Mouse (Mus musculus) hindbrain, embryonic 12.5 days (tissue): ENCODE measurements around the gene Srrm3. TPM values are rescaled to one million over a fixed set of nuclear protein-coding genes. Genes with fewer than 3 reads are reported as not detected.

Experiments used
- ATAC-seq: fragments of 200-750 bp; cut with Nextera tagmentation; 2 replicates; pipeline ENCODE4 v1.8.0; 2017; ENCODE audit warnings: moderate TSS enrichment; ENCODE audit not compliant: low FRiP score
- H3K27ac ChIP-seq: fragments of 300-500 bp; sonication (generic); 2 replicates; pipeline ENCODE4 v1.5.1; 2016; ENCODE audit warnings: mild to moderate bottlenecking
- H3K27me3 ChIP-seq: fragments of 300-500 bp; sonication (generic); 2 replicates; pipeline ENCODE4 v1.6.1; 2016; ENCODE audit warnings: mild to moderate bottlenecking
- H3K36me3 ChIP-seq: fragments of 300-500 bp; sonication (generic); 2 replicates; pipeline ENCODE4 v1.6.1; 2016; ENCODE audit warnings: mild to moderate bottlenecking
- H3K4me1 ChIP-seq: fragments of 300-500 bp; sonication (generic); 2 replicates; pipeline ENCODE4 v1.6.1; 2016
- H3K4me2 ChIP-seq: fragments of 300-500 bp; sonication (generic); replicated peaks from 2 replicates; pipeline ENCODE4 v1.6.1; 2016; ENCODE audit warnings: mild to moderate bottlenecking
- H3K4me3 ChIP-seq: fragments of 300-500 bp; sonication (generic); 2 replicates; pipeline ENCODE4 v1.5.1; 2016; ENCODE audit warnings: mild to moderate bottlenecking
- H3K9ac ChIP-seq: fragments of 300-500 bp; sonication (generic); 2 replicates; pipeline ENCODE4 v1.6.1; 2016; ENCODE audit warnings: mild to moderate bottlenecking, moderate library complexity
- H3K9me3 ChIP-seq: fragments of 300-500 bp; sonication (generic); replicated peaks from 2 replicates; pipeline ENCODE4 v1.6.1; 2016; ENCODE audit warnings: mild to moderate bottlenecking
- WGBS: fragments of 180-500 bp; shearing (Covaris S2); methylation state at CpG from one replicate; pipeline ENCODE4 v1.1.7; 2016; 5-methylcytosine and 5-hydroxymethylcytosine counted together
- polyA plus RNA-seq: library from polyadenylated mRNA; unstranded; fragments of >200 nt; fragmentation: Nextera tagmentation; extraction: Ambion mirVana; gene quantifications from 2 replicates; pipeline ENCODE4 v1.2.1, GENCODE M21; 2016

The Srrm3 gene
- polyA plus RNA-seq, 1 experiment from 2014 or later = 63.8 TPM

GRCm38 (mm10) chr5:135852421-135852820 is 45.7 kb downstream of the Srrm3 start:
- Histone ChIP-seq H3K9ac (peak overlapping the region; percentile 57), H3K36me3 (peaks cover 10% of the 10 kb centered on the region), H3K27me3 (peaks cover 48% of the 10 kb centered on the region), H3K9me3 (no peaks in the 10 kb centered on the region), H3K4me2 (peak overlapping the region; percentile 51), H3K4me3 (peak overlapping the region; percentile 31), H3K27ac (peak overlapping the region; percentile 96), H3K4me1 (peaks cover 46% of the 10 kb centered on the region)
- WGBS = 5% methylated on average over 10 of the region's 10 CpGs
- no peak for ATAC-seq

GRCm38 (mm10) chr5:135853731-135854130 is 47.0 kb downstream of the Srrm3 start:
- H3K36me3 ChIP-seq = peaks cover 10% of the 10 kb centered on the region
- no peaks in the 10 kb centered on the region for H3K9me3 ChIP-seq
- 59% methylated on average over 7 of the region's 7 CpGs for WGBS
- H3K9ac ChIP-seq = no peak overlapping the region
- peaks cover 46% of the 10 kb centered on the region for H3K4me1 ChIP-seq
- H3K27me3 ChIP-seq = peaks cover 61% of the 10 kb centered on the region
- no peak for ATAC-seq
- H3K4me2 ChIP-seq = no peak overlapping the region
- H3K4me3 ChIP-seq = no peak overlapping the region
- no peak overlapping the region for H3K27ac ChIP-seq

DNA sequence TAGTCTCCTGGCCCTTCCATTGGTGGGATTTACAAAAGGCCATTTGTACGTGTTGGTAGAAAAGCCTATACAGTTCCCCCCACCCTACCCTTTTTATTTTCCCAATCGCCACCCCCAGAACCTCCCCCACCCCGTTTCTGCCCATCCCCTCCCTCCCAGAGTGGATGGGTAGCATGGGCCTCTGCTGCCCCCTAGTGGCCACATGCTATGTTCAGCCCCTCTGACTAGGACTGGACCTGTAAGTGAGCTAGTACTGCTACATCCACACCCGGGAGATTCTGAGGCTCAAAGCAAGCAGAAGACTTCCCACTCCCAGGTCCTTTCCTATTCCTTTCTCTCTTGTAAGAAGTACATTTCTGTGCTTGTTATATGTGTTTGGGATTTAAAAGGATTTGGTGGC is 48.5 kb downstream of the Srrm3 start:
- Histone ChIP-seq H3K4me2 (no peak overlapping the region), H3K9me3 (no peaks in the 10 kb centered on the region), H3K9ac (no peak overlapping the region), H3K4me1 (peaks cover 38% of the 10 kb centered on the region), H3K4me3 (no peak overlapping the region), H3K27me3 (peaks cover 66% of the 10 kb centered on the region), H3K36me3 (peaks cover 10% of the 10 kb centered on the region), H3K27ac (no peak overlapping the region)
- 0% methylated on average over 4 of the region's 4 CpGs for WGBS
- ATAC-seq = no peak

DNA sequence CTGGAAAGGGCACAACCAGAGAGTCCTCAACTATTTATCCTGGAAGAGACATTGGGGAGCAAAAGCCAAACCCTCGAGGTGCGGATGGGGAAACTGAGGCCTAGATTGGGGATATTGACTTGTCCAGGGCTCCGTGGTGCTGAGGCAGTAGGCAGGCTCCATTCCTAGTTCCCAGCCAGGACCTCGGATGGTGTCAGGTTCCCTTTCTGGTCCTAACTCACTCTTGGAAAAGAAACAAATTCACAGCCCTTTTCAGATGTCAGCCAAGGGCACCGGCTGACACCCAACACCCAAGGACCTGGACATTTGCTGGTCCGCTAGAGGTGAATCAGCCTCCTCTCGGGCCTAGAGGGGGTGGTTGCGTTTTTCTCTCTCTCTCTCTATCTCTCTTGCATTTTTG is 60.0 kb downstream of the Srrm3 start:
- Histone ChIP-seq H3K4me2 (no peak overlapping the region), H3K9ac (no peak overlapping the region), H3K4me1 (peaks cover 22% of the 10 kb centered on the region), H3K9me3 (no peaks in the 10 kb centered on the region), H3K27me3 (peaks cover 74% of the 10 kb centered on the region), H3K4me3 (no peak overlapping the region), H3K27ac (no peak overlapping the region), H3K36me3 (peaks cover 5% of the 10 kb centered on the region; the same call in 1 of the 2 replicates)
- no peak for ATAC-seq
- 47% methylated on average over 8 of the region's 8 CpGs for WGBS

DNA sequence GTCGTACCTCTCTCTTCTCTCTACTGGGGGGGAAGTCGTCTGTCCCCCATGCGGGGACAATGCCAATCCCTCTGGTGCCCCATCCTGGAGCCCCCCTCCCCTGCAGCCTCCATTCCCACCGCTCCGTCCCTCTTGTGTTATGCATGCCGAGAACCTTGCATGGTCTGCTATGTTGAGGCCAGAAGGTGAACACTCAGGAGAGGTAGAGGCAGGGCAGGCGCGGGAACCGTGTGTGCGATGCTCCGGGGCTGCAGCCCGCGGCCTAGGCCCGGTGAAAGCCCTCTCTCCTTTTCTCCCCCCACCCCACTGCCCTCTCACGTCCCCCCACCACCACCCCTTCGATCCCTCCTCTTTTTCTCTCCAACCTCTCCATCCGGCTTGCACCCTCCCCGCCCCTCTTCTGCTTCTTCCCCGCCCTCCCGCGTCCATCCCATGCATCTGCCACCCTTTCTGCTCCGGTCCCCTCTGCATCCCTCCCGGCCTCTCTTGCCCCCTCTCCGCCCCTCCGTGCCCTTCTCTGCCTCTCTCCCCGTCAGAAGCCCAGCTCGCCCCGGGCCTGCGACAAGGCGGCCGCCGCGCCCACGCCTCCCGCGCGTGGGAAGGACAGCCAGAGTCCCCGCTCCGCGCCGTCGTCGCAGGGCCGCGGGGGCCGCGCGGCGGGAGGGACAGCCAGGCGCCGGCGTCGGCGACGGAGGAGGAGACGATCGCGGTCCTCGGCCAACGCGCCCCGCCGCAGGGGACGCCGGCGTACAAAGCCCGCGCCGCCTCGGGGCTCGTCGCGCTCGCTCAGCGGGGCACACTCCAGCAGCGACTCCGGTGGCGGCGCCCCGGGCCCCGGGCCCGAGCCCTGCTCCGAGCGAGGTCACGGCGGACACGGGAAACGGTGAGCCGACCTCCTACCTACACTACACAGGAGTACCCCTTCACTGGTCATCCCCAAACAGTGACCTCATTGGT is 61.2 kb downstream of the Srrm3 start:
- Histone ChIP-seq H3K4me1 (peaks cover 23% of the 10 kb centered on the region), H3K27ac (peak overlapping the region; percentile 72), H3K9ac (peak overlapping the region; percentile 70), H3K4me2 (peak overlapping the region; percentile 92), H3K36me3 (peaks cover 5% of the 10 kb centered on the region; the same call in 1 of the 2 replicates), H3K27me3 (peaks cover 64% of the 10 kb centered on the region), H3K9me3 (no peaks in the 10 kb centered on the region), H3K4me3 (peak overlapping the region; percentile 45)
- ATAC-seq = peak; percentile 65
- under 1% methylated on average over 60 of the region's 89 CpGs for WGBS

DNA sequence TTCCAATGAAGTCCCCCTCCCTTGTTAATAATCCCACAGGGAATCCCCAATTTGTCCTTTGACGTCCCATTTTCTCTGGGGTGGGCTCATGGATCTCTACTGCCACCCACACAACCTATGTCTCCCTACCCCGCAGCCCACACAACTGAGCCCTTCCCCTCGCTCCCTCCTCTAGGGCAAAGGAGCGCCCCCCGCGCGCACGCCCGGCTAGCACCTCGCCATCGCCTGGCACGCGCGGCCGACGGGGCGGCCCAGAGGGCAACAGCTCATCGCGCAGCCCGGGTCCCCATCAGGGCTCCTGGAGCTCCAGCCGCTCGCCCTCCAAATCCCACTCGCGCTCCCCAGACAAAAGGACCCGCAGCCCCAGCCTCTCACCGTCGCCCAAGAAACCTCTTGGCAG is 62.0 kb downstream of the Srrm3 start:
- peak overlapping the region; percentile 70 for H3K9ac ChIP-seq
- peak overlapping the region; percentile 45 for H3K4me3 ChIP-seq
- H3K4me2 ChIP-seq = peak overlapping the region; percentile 92
- H3K9me3 ChIP-seq = no peaks in the 10 kb centered on the region
- WGBS = 2% methylated on average over 27 of the region's 27 CpGs
- H3K27ac ChIP-seq = no peak overlapping the region
- peaks cover 26% of the 10 kb centered on the region for H3K4me1 ChIP-seq
- H3K27me3 ChIP-seq = peaks cover 65% of the 10 kb centered on the region
- ATAC-seq = peak; percentile 48
- peaks cover 5% of the 10 kb centered on the region; the same call in 1 of the 2 replicates for H3K36me3 ChIP-seq

GRCm38 (mm10) chr5:135869661-135870423 is 63.2 kb downstream of the Srrm3 start:
- Histone ChIP-seq H3K27ac (no peak overlapping the region), H3K27me3 (peaks cover 59% of the 10 kb centered on the region), H3K4me1 (peaks cover 26% of the 10 kb centered on the region), H3K4me2 (no peak overlapping the region; the same call in 1 of the 2 replicates), H3K9me3 (no peaks in the 10 kb centered on the region), H3K36me3 (peaks cover 5% of the 10 kb centered on the region; the same call in 1 of the 2 replicates), H3K9ac (no peak overlapping the region), H3K4me3 (peak overlapping the region; percentile 45; the same call in 1 of the 2 replicates)
- ATAC-seq = no peak
- WGBS = 60% methylated on average over 14 of the region's 14 CpGs

DNA sequence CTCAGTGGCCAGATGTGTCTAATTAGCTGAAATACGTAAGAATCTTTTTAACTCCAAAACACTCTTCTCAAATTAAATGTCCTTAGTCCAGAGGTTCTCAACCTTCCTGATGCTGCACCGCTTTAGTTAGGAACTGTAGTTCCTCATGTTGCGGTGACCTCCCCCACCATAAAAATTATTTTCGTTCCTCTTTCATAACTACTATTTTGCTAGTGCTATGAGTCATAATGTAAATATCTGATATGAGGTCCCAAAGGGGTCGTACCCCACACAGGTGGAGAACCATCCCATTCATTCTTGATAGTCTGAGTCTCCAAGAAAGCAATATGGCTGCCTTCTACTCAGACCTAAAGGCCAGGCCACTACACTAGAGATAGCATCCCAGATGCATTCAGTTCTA is 63.8 kb downstream of the Srrm3 start:
- Histone ChIP-seq H3K27ac (no peak overlapping the region), H3K27me3 (peaks cover 54% of the 10 kb centered on the region), H3K4me2 (no peak overlapping the region), H3K4me3 (no peak overlapping the region), H3K4me1 (peaks cover 26% of the 10 kb centered on the region), H3K36me3 (peaks cover 5% of the 10 kb centered on the region; the same call in 1 of the 2 replicates), H3K9ac (no peak overlapping the region), H3K9me3 (no peaks in the 10 kb centered on the region)
- ATAC-seq = no peak
- 89% methylated on average over 5 of the region's 5 CpGs for whole genome bisulfite sequencing

DNA sequence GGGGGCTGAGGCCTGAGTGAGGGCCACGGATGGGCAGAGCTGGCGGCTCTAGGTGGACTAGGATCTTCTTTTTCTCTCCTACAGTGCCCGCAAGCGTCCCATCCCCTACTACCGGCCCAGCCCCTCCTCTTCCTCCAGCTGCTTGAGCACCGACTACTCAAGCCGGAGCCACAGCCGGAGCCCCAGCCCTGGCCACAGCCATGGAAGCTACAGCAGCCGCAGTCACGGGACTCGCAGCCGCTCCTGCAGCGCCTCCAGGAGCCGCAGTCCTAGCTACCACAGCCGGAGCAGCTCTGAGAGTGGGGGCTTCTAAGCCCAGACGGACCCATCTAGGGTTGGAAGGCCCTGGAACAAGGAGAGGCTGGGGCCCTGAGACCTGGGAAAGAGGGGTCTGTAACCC is 66.3 kb downstream of the Srrm3 start:
- Histone ChIP-seq H3K4me3 (no peak overlapping the region), H3K4me2 (0 out of 2 replicates have a peak overlapping the region, but pooled peaks have one; percentile 8), H3K4me1 (peaks cover 21% of the 10 kb centered on the region), H3K27ac (no peak overlapping the region), H3K9me3 (no peaks in the 10 kb centered on the region), H3K27me3 (peaks cover 42% of the 10 kb centered on the region), H3K36me3 (peaks cover 5% of the 10 kb centered on the region; the same call in 1 of the 2 replicates), H3K9ac (no peak overlapping the region)
- 15% methylated on average over 16 of the region's 16 CpGs for WGBS
- ATAC-seq = peak; percentile 12; the same call in 1 of the 2 replicates

- Histone ChIP-seq H3K36me3 (peaks cover 5% of the 10 kb centered on the region; the same call in 1 of the 2 replicates), H3K9ac (no peak overlapping the region), H3K9me3 (no peaks in the 10 kb centered on the region), H3K4me2 (no peak overlapping the region), H3K27me3 (peaks cover 34% of the 10 kb centered on the region), H3K4me3 (no peak overlapping the region), H3K4me1 (peaks cover 13% of the 10 kb centered on the region), H3K27ac (no peak overlapping the region)
- no peak for ATAC-seq
- WGBS = 59% methylated on average over 9 of the region's 9 CpGs
These were observed 67.1 kb downstream of the Srrm3 start for GRCm38 (mm10) chr5:135873753-135874152.

GRCm38 (mm10) chr5:135877180-135877579 is 70.5 kb downstream of the Srrm3 start:
- H3K4me1 ChIP-seq = peaks cover 18% of the 10 kb centered on the region
- H3K4me2 ChIP-seq = peak overlapping the region; percentile 53; the same call in 1 of the 2 replicates
- H3K27ac ChIP-seq = no peak overlapping the region
- peaks cover 4% of the 10 kb centered on the region; the same call in 1 of the 2 replicates for H3K27me3 ChIP-seq
- H3K36me3 ChIP-seq = no peaks in the 10 kb centered on the region
- ATAC-seq = no peak
- 13% methylated on average over 8 of the region's 8 CpGs for WGBS
- no peaks in the 10 kb centered on the region for H3K9me3 ChIP-seq
- H3K9ac ChIP-seq = no peak overlapping the region
- peak overlapping the region; percentile 28; the same call in 1 of the 2 replicates for H3K4me3 ChIP-seq

DNA sequence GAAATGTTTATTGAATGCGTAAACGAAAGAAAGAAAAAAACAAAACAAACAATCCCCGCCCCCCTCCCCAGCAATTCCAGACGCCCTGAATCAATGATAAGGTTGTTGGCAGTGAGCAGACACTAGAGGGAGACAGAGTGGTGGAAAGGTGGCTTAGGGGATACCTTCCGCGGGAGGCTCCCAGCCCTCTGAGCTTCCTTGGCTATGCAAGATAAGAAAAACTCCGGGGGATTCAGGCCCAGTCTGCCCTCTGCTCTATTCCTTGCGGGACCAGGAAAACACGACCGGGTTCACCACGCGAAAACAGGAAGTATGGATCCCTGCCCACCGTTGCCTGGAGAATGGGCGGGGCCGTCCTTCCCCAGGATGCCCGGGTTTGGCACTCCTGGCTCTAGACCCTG is 71.1 kb downstream of the Srrm3 start:
- Histone ChIP-seq H3K27ac (no peak overlapping the region), H3K4me1 (peaks cover 18% of the 10 kb centered on the region), H3K36me3 (no peaks in the 10 kb centered on the region), H3K9ac (peak overlapping the region; percentile 41; the same call in 1 of the 2 replicates), H3K27me3 (peaks cover 4% of the 10 kb centered on the region; the same call in 1 of the 2 replicates), H3K9me3 (no peaks in the 10 kb centered on the region), H3K4me3 (peak overlapping the region; percentile 28), H3K4me2 (peak overlapping the region; percentile 53)
- peak; percentile 23; the same call in 1 of the 2 replicates for ATAC-seq
- under 1% methylated on average over 16 of the region's 16 CpGs for WGBS
